Mouse (Mus musculus) midbrain, embryonic 11.5 days (tissue): ENCODE data around the gene Fastkd2. TPM values are rescaled to one million over a fixed set of nuclear protein-coding genes. Genes with fewer than 3 reads are reported as not detected.

ENCODE experiments used
- polyA plus RNA-seq: library from polyadenylated mRNA; unstranded; fragments of >200 nt; fragmentation: Nextera tagmentation; extraction: Ambion mirVana; gene quantifications from 2 replicates; pipeline ENCODE4 v1.2.1, GENCODE M21; 2014

The Fastkd2 gene
- polyA plus RNA-seq, 1 experiment from 2014 or later: 69.4 TPM

Other genes starting within 250 kb of the Fastkd2 start
- gene Gm39653, start 114.6 kb upstream of the Fastkd2 start, polyA plus RNA-seq: not detected in 2 replicates
- gene Dytn, start 43.7 kb upstream of the Fastkd2 start, polyA plus RNA-seq: not detected in 2 replicates
- 0.25 TPM in 1 of 2 replicates, not detected in the other for gene Mdh1b, start 296 bp upstream of the Fastkd2 start, polyA plus RNA-seq
- gene 4933402D24Rik, start 38.7 kb downstream of the Fastkd2 start, polyA plus RNA-seq: 0.07 and 0.23 TPM in 2 replicates